Mouse (Mus musculus) hindbrain, postnatal 0 days (tissue): ENCODE measurements around the gene Aspg. TPM values are rescaled to one million over a fixed set of nuclear protein-coding genes. Genes with fewer than 3 reads are reported as not detected.
A peak's percentile ranks its signal among the peaks of the same experiment; 100 is the strongest.

Experiments used
- ATAC-seq: fragments of 200-750 bp; cut with Nextera tagmentation; 2 replicates; pipeline ENCODE4 v1.8.0; 2017; ENCODE audit warnings: mild to moderate bottlenecking, moderate TSS enrichment, moderate library complexity
- DNase-seq: peaks from one replicate; pipeline ENCODE4 v3.0.0-alpha.2; 2015; ENCODE audit warnings: low spot score
- H3K27ac ChIP-seq: fragments of 300-500 bp; sonication (generic); 2 replicates; pipeline ENCODE4 v1.5.1; 2014; ENCODE audit warnings: mild to moderate bottlenecking
- H3K27me3 ChIP-seq: fragments of 300-500 bp; sonication (generic); 2 replicates; pipeline ENCODE4 v1.6.1; 2014; ENCODE audit warnings: low read length, mixed read lengths; ENCODE audit not compliant: insufficient read depth
- H3K36me3 ChIP-seq: fragments of 300-500 bp; sonication (generic); 2 replicates; pipeline ENCODE4 v1.6.1; 2014; ENCODE audit warnings: low read length, mixed read lengths; ENCODE audit not compliant: insufficient read depth
- H3K4me1 ChIP-seq: fragments of 300-500 bp; sonication (generic); 2 replicates; pipeline ENCODE4 v1.6.1; 2014; ENCODE audit warnings: antibody characterized with exemption, low read length, mixed read lengths; ENCODE audit not compliant: insufficient read depth
- H3K4me2 ChIP-seq: fragments of 300-500 bp; sonication (generic); 2 replicates; pipeline ENCODE4 v1.6.1; 2014; ENCODE audit warnings: low read depth, mild to moderate bottlenecking, low read length, moderate library complexity, mixed read lengths
- H3K4me3 ChIP-seq: fragments of 300-500 bp; sonication (generic); 2 replicates; pipeline ENCODE4 v1.5.1; 2014; ENCODE audit warnings: low read length
- H3K9ac ChIP-seq: fragments of 300-500 bp; sonication (generic); replicated peaks from 2 replicates; pipeline ENCODE4 v1.6.1; 2014; ENCODE audit warnings: mild to moderate bottlenecking, low read length, moderate library complexity, mixed read lengths
- H3K9me3 ChIP-seq: fragments of 300-500 bp; sonication (generic); 2 replicates; pipeline ENCODE4 v1.6.1; 2016; ENCODE audit warnings: low read length, mixed read lengths
- CTCF ChIP-seq: IDR thresholded peaks from 2 replicates; pipeline ENCODE4 v1.5.1; 2016; ENCODE audit warnings: antibody characterized with exemption, control low read depth, low read depth
- WGBS: fragments of 180-500 bp; shearing (Covaris S2); extraction: QIAGEN DNeasy Blood & Tissue Kit; methylation state at CpG from one replicate; pipeline ENCODE4 v1.1.7; 2014; 5-methylcytosine and 5-hydroxymethylcytosine counted together
- polyA plus RNA-seq: library from polyadenylated mRNA; unstranded; fragments of >200 nt; fragmentation: Nextera tagmentation; extraction: Ambion mirVana; gene quantifications from 2 replicates; pipeline ENCODE4 v1.2.1, GENCODE M21; 2015
- total RNA-seq: library from RNA; depleted of rRNA; stranded (reverse); fragments of >200 nt; gene quantifications from 2 replicates; pipeline ENCODE4 v1.2.3, GENCODE M21; 2014

The Aspg gene
- total and polyA plus RNA-seq, 2 experiments from 2014 or later: 1.8 to 7.8 TPM

DNA sequence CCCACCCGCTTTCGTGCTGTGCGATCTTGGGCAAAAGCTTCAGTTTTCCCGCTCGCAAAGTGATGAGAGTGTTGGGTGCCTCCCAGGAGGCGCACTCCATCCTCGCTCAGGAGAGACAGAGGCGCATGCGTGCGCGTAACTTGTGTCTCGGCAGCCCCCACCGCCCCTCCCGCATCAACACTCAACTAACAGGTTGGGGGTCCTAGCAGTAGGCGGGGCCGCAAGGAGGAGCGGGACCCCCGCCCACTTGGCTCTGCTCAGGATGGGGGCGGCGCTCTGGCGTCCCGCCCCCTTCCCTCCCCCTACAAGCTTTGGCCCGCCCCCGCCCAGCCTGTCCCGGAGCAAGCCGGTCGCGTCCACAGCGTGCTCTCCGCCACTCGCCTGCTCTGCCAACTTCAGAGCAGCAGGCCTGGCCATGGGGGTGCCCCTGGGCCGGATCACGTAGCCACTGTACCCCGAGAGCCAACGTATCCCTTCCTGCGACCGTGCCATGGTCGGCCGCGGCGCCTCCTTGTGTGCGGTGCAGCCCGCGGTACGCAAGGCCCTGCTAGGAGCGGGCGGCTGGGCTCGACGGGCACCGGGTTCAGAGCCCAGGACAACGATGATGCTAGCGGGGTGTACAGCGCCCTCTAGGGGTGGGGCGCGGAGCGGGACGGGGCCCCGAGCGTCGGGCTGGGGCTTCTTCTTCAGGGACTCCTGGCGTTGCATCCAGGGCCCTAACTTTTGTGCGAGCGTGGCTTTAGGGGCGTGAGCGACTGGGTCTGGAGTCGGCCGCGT, 39.6 kb downstream of the Aspg start, which contains the start of gene Kif26a:
TSS of gene Kif26a (plus strand) at position 334 of the 777 bp plus-strand sequence.
- Histone ChIP-seq H3K9me3 (no peaks in the 10 kb centered on the region), H3K9ac (peak within 1 kb of the TSS; percentile 46), H3K4me3 (peak within 1 kb of the TSS; percentile 52), H3K27ac (0 out of 2 replicates have a peak within 1 kb of the TSS, but pooled peaks have one; percentile 1), H3K27me3 (peaks cover 25% of the 10 kb centered on the region), H3K4me1 (peaks cover 17% of the 10 kb centered on the region), H3K36me3 (no peaks in the 10 kb centered on the region), H3K4me2 (peak within 1 kb of the TSS; percentile 81)
- ATAC-seq (peak; percentile 55), DNase-seq (peak; percentile 57)
- WGBS: 0% methylated on average over 65 of the region's 68 CpGs
- peak; percentile 75 for TF ChIP-seq CTCF

GRCm38 (mm10) chr12:112147365-112147764, 40.9 kb downstream of the Aspg start:
- WGBS: 42% methylated on average over 5 of the region's 5 CpGs
- H3K27me3 ChIP-seq: peaks cover 14% of the 10 kb centered on the region
- peak overlapping the region; percentile 81 for H3K4me2 ChIP-seq
- no peak for DNase-seq
- peak overlapping the region; percentile 52 for H3K4me3 ChIP-seq
- no peak overlapping the region for H3K27ac ChIP-seq
- H3K36me3 ChIP-seq: no peaks in the 10 kb centered on the region
- peak overlapping the region; percentile 46; the same call in 1 of the 2 replicates for H3K9ac ChIP-seq
- TF ChIP-seq CTCF: no peak
- peaks cover 17% of the 10 kb centered on the region for H3K4me1 ChIP-seq
- ATAC-seq: no peak
- H3K9me3 ChIP-seq: no peaks in the 10 kb centered on the region

DNA sequence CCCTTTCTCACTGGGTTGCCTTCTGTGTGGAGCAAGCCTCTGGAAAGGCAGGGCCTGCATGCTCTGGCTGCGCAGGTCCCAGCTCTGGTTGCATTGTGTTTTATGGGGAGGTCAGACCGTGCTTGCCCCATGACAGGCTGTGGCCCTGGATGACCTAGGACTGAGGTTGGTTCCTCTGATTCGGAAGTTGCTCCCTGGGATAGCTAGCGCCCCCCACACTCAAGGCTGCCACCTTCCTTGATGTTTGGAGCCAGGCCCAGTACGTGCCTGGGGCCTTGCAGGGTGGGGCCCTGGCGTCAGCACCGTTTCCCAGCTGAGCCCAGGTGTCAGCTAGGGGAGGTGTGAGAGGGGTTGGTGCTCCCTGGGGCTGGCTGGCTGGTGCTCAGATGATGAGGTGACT, 43.5 kb downstream of the Aspg start:
- WGBS: 66% methylated on average over 7 of the region's 7 CpGs
- DNase-seq (no peak), ATAC-seq (no peak)
- no peak for TF ChIP-seq CTCF
- peaks cover 15% of the 10 kb centered on the region for H3K4me1 ChIP-seq
- no peak overlapping the region for H3K9ac ChIP-seq
- no peaks in the 10 kb centered on the region for H3K36me3 ChIP-seq
- no peak overlapping the region for H3K4me3 ChIP-seq
- no peak overlapping the region for H3K4me2 ChIP-seq
- no peaks in the 10 kb centered on the region for H3K9me3 ChIP-seq
- no peak overlapping the region for H3K27ac ChIP-seq
- peaks cover under 1% of the 10 kb centered on the region; the same call in 1 of the 2 replicates for H3K27me3 ChIP-seq

DNA sequence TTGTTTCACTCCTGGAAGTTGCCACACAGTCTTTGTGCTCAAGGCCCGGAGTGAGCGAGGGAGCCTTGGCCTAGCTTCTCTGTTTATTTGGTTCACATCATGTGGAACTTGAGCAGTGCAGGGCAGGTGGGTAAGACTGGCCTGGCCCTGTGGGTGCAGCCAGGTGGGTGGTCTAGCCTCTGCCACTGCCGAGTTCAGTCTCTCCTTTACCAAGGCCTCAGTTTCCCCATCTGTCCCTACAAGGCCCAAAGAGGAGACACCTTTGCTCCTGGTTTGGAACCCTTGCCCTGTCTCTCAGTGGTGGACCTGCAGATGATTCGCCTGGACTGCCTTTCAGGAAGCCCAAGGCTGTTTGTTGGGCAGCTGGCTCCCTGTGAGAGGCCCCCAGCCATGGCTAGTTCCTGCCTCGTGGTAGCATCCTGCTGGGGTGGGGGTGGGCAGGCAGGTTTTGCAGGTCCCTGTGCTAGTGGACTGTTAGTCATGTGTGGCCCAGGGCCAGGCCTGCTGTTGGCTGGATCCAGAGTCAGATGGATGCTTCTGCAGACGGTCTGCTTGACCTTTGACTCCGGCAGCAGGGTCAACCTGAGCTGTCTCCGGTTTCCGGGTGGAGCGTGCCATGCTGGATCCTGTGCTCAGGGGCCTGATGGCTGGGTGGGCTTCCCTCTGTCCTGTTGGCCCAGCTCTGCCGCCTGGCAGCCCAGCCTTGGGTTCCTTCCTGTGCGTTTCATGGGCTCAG, 44.9 kb downstream of the Aspg start:
- H3K4me3 ChIP-seq: no peak overlapping the region
- ATAC-seq (no peak), DNase-seq (no peak)
- no peaks in the 10 kb centered on the region for H3K9me3 ChIP-seq
- peak overlapping the region; percentile 4; the same call in 1 of the 2 replicates for H3K27ac ChIP-seq
- H3K4me1 ChIP-seq: peaks cover 14% of the 10 kb centered on the region
- H3K27me3 ChIP-seq: no peaks in the 10 kb centered on the region
- 42% methylated on average over 12 of the region's 12 CpGs for WGBS
- TF ChIP-seq CTCF: no peak
- no peaks in the 10 kb centered on the region for H3K36me3 ChIP-seq
- no peak overlapping the region for H3K9ac ChIP-seq
- no peak overlapping the region for H3K4me2 ChIP-seq

GRCm38 (mm10) chr12:112151980-112152362, 45.5 kb downstream of the Aspg start:
- no peak overlapping the region for H3K27ac ChIP-seq
- no peaks in the 10 kb centered on the region for H3K9me3 ChIP-seq
- 54% methylated on average over 6 of the region's 6 CpGs for WGBS
- ATAC-seq (no peak), DNase-seq (no peak)
- peaks cover 18% of the 10 kb centered on the region for H3K4me1 ChIP-seq
- no peak overlapping the region for H3K9ac ChIP-seq
- no peak for TF ChIP-seq CTCF
- no peaks in the 10 kb centered on the region for H3K36me3 ChIP-seq
- no peak overlapping the region for H3K4me2 ChIP-seq
- H3K27me3 ChIP-seq: no peaks in the 10 kb centered on the region
- no peak overlapping the region for H3K4me3 ChIP-seq

- H3K4me2 ChIP-seq: no peak overlapping the region
- no peaks in the 10 kb centered on the region for H3K27me3 ChIP-seq
- no peaks in the 10 kb centered on the region for H3K9me3 ChIP-seq
- no peaks in the 10 kb centered on the region for H3K36me3 ChIP-seq
- WGBS: 80% methylated on average over 12 of the region's 12 CpGs
- H3K4me1 ChIP-seq: peaks cover 14% of the 10 kb centered on the region; the same call in 1 of the 2 replicates
- no peak for TF ChIP-seq CTCF
- ATAC-seq (no peak), DNase-seq (no peak)
- no peak overlapping the region for H3K4me3 ChIP-seq
- no peak overlapping the region for H3K9ac ChIP-seq
- H3K27ac ChIP-seq: no peak overlapping the region; the same call in 1 of the 2 replicates
Observed at GRCm38 (mm10) chr12:112153597-112153996, 47.1 kb downstream of the Aspg start.
